Mouse (Mus musculus) heart, embryonic 15.5 days (tissue): ENCODE data around the gene Iqcf1. TPM values are rescaled to one million over a fixed set of nuclear protein-coding genes. Genes with fewer than 3 reads are reported as not detected.

Source experiments
- polyA plus RNA-seq: library from polyadenylated mRNA; unstranded; fragments of >200 nt; fragmentation: Nextera tagmentation; extraction: Ambion mirVana; gene quantifications from 2 replicates; pipeline ENCODE4 v1.2.1, GENCODE M21; 2015

The Iqcf1 gene
- polyA plus RNA-seq, 1 experiment from 2014 or later, result not detected

Other genes starting within 250 kb of the Iqcf1 start
- gene Poc1a, start 218.9 kb upstream of the Iqcf1 start, polyA plus RNA-seq, result 23.7 and 26.8 TPM in 2 replicates
- 8.9 and 13.8 TPM in 2 replicates for gene Dusp7, start 131.3 kb upstream of the Iqcf1 start, polyA plus RNA-seq
- gene Rpl29, start 70.5 kb upstream of the Iqcf1 start, polyA plus RNA-seq, result 532 and 533 TPM in 2 replicates
- 25.1 and 28.6 TPM in 2 replicates for gene Acy1, start 61.6 kb upstream of the Iqcf1 start, polyA plus RNA-seq
- gene Abhd14b, start 52.5 kb upstream of the Iqcf1 start, polyA plus RNA-seq, result 7.0 and 11.0 TPM in 2 replicates
- 50.5 and 54.2 TPM in 2 replicates for gene Abhd14a, start 52.3 kb upstream of the Iqcf1 start, polyA plus RNA-seq
- gene Pcbp4, start 46.7 kb upstream of the Iqcf1 start, polyA plus RNA-seq, result 61.8 and 73.2 TPM in 2 replicates
- gene Gpr62, start 34.0 kb upstream of the Iqcf1 start, polyA plus RNA-seq, result 0.10 and 0.14 TPM in 2 replicates
- 24.9 and 34.2 TPM in 2 replicates for gene Rrp9, start 24.0 kb upstream of the Iqcf1 start, polyA plus RNA-seq
- gene Parp3, start 23.0 kb upstream of the Iqcf1 start, polyA plus RNA-seq, result 1.9 and 4.7 TPM in 2 replicates
- not detected in 2 replicates for gene Iqcf5, start 14.6 kb downstream of the Iqcf1 start, polyA plus RNA-seq
- not detected in 2 replicates for gene Iqcf3, start 61.7 kb downstream of the Iqcf1 start, polyA plus RNA-seq
- gene Iqcf4, start 71.0 kb downstream of the Iqcf1 start, polyA plus RNA-seq, result not detected in 2 replicates
- gene Iqcf6, start 126.6 kb downstream of the Iqcf1 start, polyA plus RNA-seq, result not detected in 2 replicates
- not detected in 2 replicates for gene Grm2, start 156.1 kb downstream of the Iqcf1 start, polyA plus RNA-seq
- 40.1 and 48.8 TPM in 2 replicates for gene Tex264, start 186.0 kb downstream of the Iqcf1 start, polyA plus RNA-seq